Mouse (Mus musculus) heart, embryonic 12.5 days (tissue): ENCODE measurements around the gene Ric8b. TPM values are rescaled to one million over a fixed set of nuclear protein-coding genes. Genes with fewer than 3 reads are reported as not detected.
A peak's percentile ranks its signal among the peaks of the same experiment; 100 is the strongest.

ENCODE experiments used
- ATAC-seq: fragments of 200-750 bp; cut with Nextera tagmentation; 2 replicates; pipeline ENCODE4 v1.8.0; 2017; ENCODE audit warnings: moderate TSS enrichment, moderate library complexity; ENCODE audit not compliant: insufficient number of reproducible peaks, low FRiP score
- H3K27ac ChIP-seq: fragments of 300-500 bp; sonication (generic); 2 replicates; pipeline ENCODE4 v1.5.1; 2016; ENCODE audit warnings: mild to moderate bottlenecking, moderate library complexity; ENCODE audit not compliant: poor library complexity, severe bottlenecking
- H3K27me3 ChIP-seq: fragments of 300-500 bp; sonication (generic); replicated peaks from 2 replicates; pipeline ENCODE4 v1.6.1; 2016; ENCODE audit warnings: mild to moderate bottlenecking, moderate library complexity
- H3K36me3 ChIP-seq: fragments of 300-500 bp; sonication (generic); 2 replicates; pipeline ENCODE4 v1.6.1; 2016; ENCODE audit warnings: mild to moderate bottlenecking, moderate library complexity
- H3K4me1 ChIP-seq: fragments of 300-500 bp; sonication (generic); replicated peaks from 2 replicates; pipeline ENCODE4 v1.6.1; 2016; ENCODE audit warnings: mild to moderate bottlenecking
- H3K4me2 ChIP-seq: fragments of 300-500 bp; sonication (generic); 2 replicates; pipeline ENCODE4 v1.6.1; 2016; ENCODE audit warnings: mild to moderate bottlenecking, moderate library complexity
- H3K4me3 ChIP-seq: fragments of 300-500 bp; sonication (generic); 2 replicates; pipeline ENCODE4 v1.5.1; 2016; ENCODE audit warnings: mild to moderate bottlenecking
- H3K9ac ChIP-seq: fragments of 300-500 bp; sonication (generic); 2 replicates; pipeline ENCODE4 v1.6.1; 2016; ENCODE audit warnings: mild to moderate bottlenecking, moderate library complexity
- H3K9me3 ChIP-seq: fragments of 300-500 bp; sonication (generic); replicated peaks from 2 replicates; pipeline ENCODE4 v1.6.1; 2016; ENCODE audit warnings: mild to moderate bottlenecking, moderate library complexity
- WGBS: fragments of 180-500 bp; shearing (Covaris S2); methylation state at CpG from one replicate; pipeline ENCODE4 v1.1.7; 2016; 5-methylcytosine and 5-hydroxymethylcytosine counted together
- polyA plus RNA-seq: library from polyadenylated mRNA; unstranded; fragments of >200 nt; fragmentation: Nextera tagmentation; extraction: Ambion mirVana; gene quantifications from 2 replicates; pipeline ENCODE4 v1.2.1, GENCODE M21; 2016

Ric8b gene
- polyA plus RNA-seq, 1 experiment from 2014 or later: 20.7 TPM

DNA sequence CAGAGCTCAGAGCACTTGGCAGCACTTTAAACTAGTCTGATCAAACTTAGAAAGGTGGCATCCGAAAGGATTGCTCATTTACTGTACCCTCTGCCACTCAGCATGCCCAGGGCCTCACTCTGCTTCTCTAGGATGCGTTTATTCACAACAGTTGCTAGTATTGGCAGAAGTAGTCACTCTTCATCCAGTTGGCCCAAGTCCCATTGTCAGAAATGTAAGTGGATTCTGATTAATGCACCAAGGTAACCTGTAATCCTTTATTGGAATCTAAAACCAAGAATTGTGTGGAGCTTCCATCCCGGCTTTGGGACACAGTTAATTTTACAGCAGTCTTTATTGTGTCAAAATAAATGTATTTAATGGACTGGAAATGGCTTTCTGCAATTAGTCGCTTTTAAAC is 76.9 kb downstream of the Ric8b start:
- no peak for ATAC-seq
- no peak overlapping the region for H3K4me2 ChIP-seq
- H3K27ac ChIP-seq: no peak overlapping the region
- H3K36me3 ChIP-seq: peaks cover 34% of the 10 kb centered on the region
- H3K4me1 ChIP-seq: peaks cover 24% of the 10 kb centered on the region
- no peaks in the 10 kb centered on the region for H3K27me3 ChIP-seq
- H3K4me3 ChIP-seq: no peak overlapping the region
- H3K9ac ChIP-seq: no peak overlapping the region
- 87% methylated on average over 4 of the region's 4 CpGs for WGBS
- H3K9me3 ChIP-seq: no peaks in the 10 kb centered on the region

DNA sequence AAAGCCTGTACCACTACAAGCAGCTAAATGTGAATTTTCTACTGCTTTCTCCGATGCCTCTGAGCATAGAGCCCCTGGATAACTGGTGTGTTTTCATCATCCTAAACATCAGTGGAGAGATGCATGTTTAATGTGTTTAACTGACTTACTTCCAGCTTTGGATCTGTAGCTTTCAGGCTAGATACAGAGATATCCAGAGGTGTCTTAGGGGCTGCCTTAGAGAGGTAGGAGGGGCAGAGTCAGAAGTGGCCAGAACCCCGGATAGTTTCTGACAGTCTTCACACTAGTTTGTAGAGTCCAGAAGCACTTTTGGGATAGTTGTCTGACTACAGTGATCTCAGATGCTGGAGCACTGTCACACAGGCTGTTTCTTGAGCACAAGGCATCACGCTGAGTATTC is 77.6 kb downstream of the Ric8b start:
- no peak overlapping the region for H3K9ac ChIP-seq
- no peaks in the 10 kb centered on the region for H3K27me3 ChIP-seq
- H3K9me3 ChIP-seq: no peaks in the 10 kb centered on the region
- H3K4me2 ChIP-seq: no peak overlapping the region
- H3K4me1 ChIP-seq: peaks cover 27% of the 10 kb centered on the region
- H3K36me3 ChIP-seq: peaks cover 27% of the 10 kb centered on the region
- whole genome bisulfite sequencing: 83% methylated on average over 3 of the region's 3 CpGs
- H3K4me3 ChIP-seq: no peak overlapping the region
- H3K27ac ChIP-seq: no peak overlapping the region
- ATAC-seq: no peak

DNA sequence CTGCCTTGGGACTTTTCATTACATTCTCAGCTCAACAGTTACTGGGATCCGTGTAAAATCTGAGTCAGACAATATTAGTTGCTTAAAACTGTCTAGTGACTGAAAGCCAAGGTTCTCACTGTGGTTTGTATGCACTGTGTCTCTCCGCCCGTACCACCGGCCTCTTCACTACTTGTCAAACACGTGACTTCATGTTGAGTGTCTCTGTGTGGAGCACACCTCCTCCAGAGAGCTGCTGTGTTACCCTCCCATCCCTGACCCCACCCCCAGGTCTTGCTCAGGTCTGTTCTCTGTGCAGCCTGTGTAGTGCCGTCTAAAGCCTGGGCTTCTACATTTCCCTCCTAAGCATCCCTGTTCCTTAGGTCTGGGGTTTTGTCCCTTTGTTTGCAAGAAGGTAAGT is 79.0 kb downstream of the Ric8b start:
- H3K9ac ChIP-seq: no peak overlapping the region
- no peak overlapping the region for H3K4me3 ChIP-seq
- no peaks in the 10 kb centered on the region for H3K9me3 ChIP-seq
- no peak overlapping the region for H3K27ac ChIP-seq
- WGBS: 74% methylated on average over 6 of the region's 6 CpGs
- H3K36me3 ChIP-seq: peaks cover 23% of the 10 kb centered on the region
- no peaks in the 10 kb centered on the region for H3K27me3 ChIP-seq
- H3K4me1 ChIP-seq: peaks cover 27% of the 10 kb centered on the region
- no peak overlapping the region for H3K4me2 ChIP-seq
- ATAC-seq: no peak

DNA sequence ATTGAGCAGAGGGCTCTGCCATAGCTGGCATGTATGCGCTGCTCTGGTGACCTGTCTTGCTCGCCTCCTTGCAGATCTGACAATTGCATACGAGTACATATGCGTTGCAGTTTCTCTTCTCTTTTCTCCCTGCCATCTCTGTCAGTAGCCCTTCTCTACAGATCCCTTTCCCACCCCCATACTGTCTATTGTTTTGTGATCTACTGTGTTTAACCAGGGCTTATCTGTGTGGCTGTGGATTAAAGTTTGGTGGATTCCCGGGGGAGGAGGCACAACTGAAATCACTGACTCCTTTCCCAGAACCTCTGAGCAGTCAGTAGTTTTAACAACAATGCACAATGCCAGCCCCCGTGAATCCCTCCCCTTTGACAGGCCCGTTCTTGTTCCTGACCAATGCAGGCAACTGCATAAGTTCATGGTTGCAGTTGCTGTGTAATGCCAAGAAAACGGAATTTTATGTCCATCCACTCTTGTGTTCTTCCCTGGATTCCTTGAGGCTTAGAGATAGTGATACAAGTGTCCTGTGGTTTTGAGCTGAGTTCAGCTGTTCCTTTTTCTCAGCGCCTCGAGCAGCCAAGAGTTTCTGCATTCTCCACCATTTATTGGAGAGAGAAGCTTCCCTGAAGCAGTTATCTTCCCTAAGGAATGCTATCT is 80.3 kb downstream of the Ric8b start:
- WGBS: 53% methylated on average over 10 of the region's 10 CpGs
- Histone ChIP-seq H3K9me3 (no peaks in the 10 kb centered on the region), H3K36me3 (peaks cover 16% of the 10 kb centered on the region), H3K27ac (0 out of 2 replicates have a peak overlapping the region, but pooled peaks have one; percentile 12), H3K27me3 (no peaks in the 10 kb centered on the region), H3K4me3 (no peak overlapping the region), H3K9ac (no peak overlapping the region), H3K4me1 (peaks cover 32% of the 10 kb centered on the region), H3K4me2 (no peak overlapping the region)
- ATAC-seq: peak; percentile 22; the same call in 1 of the 2 replicates

DNA sequence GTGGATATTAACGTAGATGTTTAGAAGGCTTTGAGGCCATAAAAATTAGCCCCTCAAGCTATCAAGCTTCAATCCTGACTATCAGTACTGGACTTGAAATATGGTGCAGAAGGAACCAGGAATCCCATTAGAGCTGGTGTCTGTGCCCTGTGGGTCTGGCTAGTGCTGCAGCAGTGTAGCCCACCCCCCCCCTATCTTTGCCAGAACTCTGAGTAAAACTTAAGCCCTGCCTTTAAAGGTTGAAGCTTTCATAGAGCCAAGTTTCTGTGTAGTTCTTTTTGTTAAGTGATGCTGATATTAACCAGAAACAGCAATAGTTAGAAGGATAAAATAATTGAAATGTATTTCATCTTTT is 80.8 kb downstream of the Ric8b start:
- peaks cover 16% of the 10 kb centered on the region for H3K36me3 ChIP-seq
- 35% methylated on average over 1 of the region's 1 CpGs for WGBS
- no peak overlapping the region for H3K9ac ChIP-seq
- H3K4me3 ChIP-seq: no peak overlapping the region
- no peak for ATAC-seq
- peaks cover 34% of the 10 kb centered on the region for H3K4me1 ChIP-seq
- no peaks in the 10 kb centered on the region for H3K27me3 ChIP-seq
- H3K27ac ChIP-seq: no peak overlapping the region
- H3K9me3 ChIP-seq: no peaks in the 10 kb centered on the region
- no peak overlapping the region for H3K4me2 ChIP-seq

DNA sequence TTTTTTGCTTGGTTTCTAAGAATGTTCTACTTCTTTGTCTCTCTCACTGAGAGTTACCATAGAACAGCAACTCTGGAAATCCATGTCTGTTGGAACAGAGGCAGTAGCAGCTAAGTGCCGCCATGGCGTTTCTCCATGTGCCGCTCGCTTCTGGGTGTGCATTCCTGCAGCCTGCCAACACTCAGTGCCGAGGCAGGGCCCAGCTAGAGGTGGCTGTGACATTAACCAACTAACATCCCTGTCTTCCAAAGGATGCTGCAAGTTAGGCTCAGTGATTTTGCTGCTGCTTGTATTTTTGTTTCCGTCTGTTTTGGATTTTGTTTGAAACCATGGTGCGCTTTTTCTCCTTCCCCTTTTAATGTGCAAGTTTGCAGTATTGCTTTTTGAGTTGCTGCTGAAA is 84.5 kb downstream of the Ric8b start:
- H3K27ac ChIP-seq: 0 out of 2 replicates have a peak overlapping the region, but pooled peaks have one; percentile 2
- H3K36me3 ChIP-seq: peaks cover 11% of the 10 kb centered on the region
- no peak for ATAC-seq
- peaks cover 45% of the 10 kb centered on the region for H3K4me1 ChIP-seq
- no peaks in the 10 kb centered on the region for H3K27me3 ChIP-seq
- H3K4me2 ChIP-seq: no peak overlapping the region
- no peaks in the 10 kb centered on the region for H3K9me3 ChIP-seq
- H3K9ac ChIP-seq: no peak overlapping the region
- H3K4me3 ChIP-seq: no peak overlapping the region
- WGBS: 49% methylated on average over 7 of the region's 7 CpGs

DNA sequence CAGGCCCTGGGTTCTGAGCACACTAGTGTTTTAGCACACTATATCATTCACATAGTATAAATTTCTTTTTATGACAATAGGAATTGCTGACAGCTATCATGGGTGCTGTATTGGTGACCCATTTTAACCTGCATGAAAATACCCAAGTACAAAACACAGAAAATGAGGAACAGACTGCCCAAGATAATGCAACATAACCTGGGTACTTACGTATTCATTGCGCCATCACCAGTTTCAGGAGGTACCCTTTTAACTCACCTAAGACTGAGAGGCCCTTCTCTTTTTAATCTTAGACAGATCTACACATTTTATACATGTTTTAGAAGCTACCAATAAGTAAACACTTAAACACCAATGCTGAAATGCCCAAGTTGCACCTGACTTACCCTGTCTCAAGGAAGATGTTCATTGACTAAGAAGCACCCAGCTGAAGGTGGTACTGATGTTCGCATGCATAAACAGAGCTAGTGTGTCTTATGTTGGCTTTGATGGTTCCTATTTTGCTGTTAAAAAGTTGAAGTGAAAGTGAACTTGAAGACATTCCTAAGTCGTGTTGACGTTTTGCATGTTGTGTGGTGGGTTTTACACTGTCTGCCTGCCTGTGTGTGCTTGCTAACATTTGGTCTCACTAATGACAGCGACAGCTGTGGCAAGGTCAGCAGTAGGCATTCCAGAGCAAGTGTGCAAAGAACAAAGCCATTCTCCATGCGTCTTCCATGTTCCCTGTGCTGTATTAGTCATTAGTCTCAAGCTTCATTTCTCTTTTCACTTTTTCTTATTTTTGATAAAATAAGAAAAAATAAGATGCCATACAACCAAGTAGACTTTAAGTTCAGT is 86.0 kb downstream of the Ric8b start:
- no peak overlapping the region for H3K4me2 ChIP-seq

DNA sequence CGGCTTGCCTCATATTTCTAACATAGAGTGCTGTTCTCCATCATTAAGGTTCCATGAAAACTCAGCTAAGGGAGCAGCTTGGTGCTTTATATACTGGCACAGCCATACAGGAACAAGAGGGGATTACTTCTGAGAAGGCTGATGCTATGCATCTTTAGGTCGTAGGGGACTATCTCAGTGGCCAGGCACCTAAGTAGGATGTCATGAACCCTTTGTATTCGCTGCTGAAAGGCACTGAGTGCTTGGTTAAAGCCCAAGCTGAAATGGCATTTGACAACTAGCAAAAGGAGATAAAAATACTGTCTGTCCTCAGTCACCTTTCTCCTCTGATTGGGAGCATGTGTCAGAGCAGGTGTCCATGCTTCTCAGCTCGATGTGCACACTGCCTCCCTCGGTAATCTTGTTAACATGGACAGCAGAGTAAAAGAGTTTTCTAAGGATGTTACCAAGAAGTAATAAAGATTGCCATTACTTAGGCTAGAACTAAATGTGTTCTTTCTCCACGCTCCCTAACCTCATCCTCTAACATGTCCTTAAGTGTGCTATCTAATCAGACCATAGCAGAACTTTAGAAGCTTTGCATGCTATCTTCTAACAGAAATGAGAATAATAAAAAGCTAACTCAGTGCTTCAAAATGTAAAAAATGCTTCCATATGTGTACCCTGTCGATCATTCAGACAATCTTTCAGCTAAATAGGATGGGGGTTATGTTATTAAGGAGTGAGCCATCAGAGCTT is 89.3 kb downstream of the Ric8b start:
- Histone ChIP-seq H3K4me3 (no peak overlapping the region), H3K9me3 (no peaks in the 10 kb centered on the region), H3K27me3 (no peaks in the 10 kb centered on the region), H3K36me3 (peaks cover 33% of the 10 kb centered on the region), H3K4me2 (no peak overlapping the region), H3K9ac (no peak overlapping the region), H3K4me1 (peaks cover 25% of the 10 kb centered on the region), H3K27ac (no peak overlapping the region)
- no peak for ATAC-seq
- 58% methylated on average over 7 of the region's 7 CpGs for WGBS

More for the DNA sequence above, 86.0 kb downstream of the Ric8b start:
- ATAC-seq: no peak
- Histone ChIP-seq H3K36me3 (peaks cover 11% of the 10 kb centered on the region), H3K9me3 (no peaks in the 10 kb centered on the region), H3K9ac (no peak overlapping the region), H3K4me1 (peaks cover 33% of the 10 kb centered on the region), H3K27me3 (no peaks in the 10 kb centered on the region), H3K27ac (no peak overlapping the region), H3K4me3 (no peak overlapping the region)
- whole genome bisulfite sequencing: 86% methylated on average over 7 of the region's 7 CpGs

DNA sequence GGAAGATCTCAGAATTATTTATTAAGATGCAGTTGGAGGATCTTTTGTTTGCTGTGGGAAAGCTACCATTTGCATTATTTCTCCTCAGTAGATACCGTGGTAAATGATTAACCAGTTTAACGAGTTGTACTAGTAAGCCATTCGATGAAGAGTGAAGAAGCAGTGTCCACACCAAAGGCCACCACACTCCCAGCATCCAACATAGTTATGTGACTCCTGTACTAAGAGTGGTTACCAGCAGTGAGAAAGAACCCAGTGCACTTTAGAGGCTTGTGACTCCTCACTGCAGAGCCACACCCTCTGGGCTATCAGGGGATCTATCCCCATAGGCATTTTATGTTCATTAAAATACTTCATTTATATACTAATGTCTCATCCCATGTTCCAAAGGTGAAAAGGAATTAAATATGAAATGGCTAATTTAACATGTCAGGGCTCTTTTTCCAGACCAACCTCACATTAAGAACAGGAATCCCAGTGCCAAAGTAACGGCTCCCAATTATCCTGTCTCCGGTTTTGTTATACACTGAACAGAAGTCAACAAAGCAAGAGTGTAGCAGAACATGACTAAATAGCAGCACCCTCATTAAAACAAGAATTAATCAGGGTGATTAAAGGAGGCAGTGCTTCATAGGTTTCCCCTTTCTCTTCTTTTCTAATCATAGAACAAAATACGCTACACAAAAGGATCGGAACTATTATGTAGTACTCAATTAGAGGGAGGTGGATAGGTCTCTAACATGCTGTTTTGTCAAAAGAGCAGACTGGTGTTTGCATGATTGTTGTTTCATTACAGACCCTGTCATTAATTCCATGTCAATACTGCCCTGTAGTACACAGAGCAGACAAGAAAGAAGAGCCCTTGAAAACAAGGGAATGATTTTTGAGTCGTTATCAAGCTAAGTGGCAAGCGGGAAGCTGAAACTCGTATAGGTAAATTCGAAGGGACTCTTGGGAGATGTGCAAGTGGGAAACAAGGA is 90.7 kb downstream of the Ric8b start:
- ATAC-seq: no peak
- H3K9me3 ChIP-seq: no peaks in the 10 kb centered on the region
- no peak overlapping the region for H3K4me2 ChIP-seq
- no peak overlapping the region for H3K4me3 ChIP-seq
- H3K4me1 ChIP-seq: peaks cover 19% of the 10 kb centered on the region
- H3K27ac ChIP-seq: no peak overlapping the region
- H3K27me3 ChIP-seq: no peaks in the 10 kb centered on the region
- H3K9ac ChIP-seq: no peak overlapping the region
- 86% methylated on average over 11 of the region's 11 CpGs for WGBS
- peaks cover 34% of the 10 kb centered on the region for H3K36me3 ChIP-seq

DNA sequence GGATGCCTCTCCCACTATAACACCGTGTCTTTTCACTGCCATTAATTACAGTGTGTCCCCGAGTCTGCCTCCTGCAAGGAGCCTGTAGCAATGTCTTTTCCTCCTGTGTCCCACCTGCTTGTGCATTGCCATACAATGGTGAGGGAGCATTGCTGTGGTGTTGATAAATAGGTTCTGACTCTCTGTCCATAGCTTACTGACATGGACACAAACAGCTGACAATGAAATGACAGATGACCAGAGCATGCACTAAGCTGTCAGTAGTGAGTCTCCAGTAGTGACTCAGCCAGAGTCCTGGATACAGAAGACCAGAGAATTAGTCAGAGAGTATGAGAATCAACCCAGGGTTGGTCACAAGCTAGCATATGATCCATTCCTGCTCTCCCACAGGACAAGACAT is 93.7 kb downstream of the Ric8b start:
- Histone ChIP-seq H3K4me1 (peaks cover 8% of the 10 kb centered on the region), H3K9me3 (no peaks in the 10 kb centered on the region), H3K4me2 (no peak overlapping the region), H3K9ac (no peak overlapping the region), H3K27ac (no peak overlapping the region), H3K27me3 (no peaks in the 10 kb centered on the region), H3K4me3 (no peak overlapping the region), H3K36me3 (peaks cover 46% of the 10 kb centered on the region)
- no peak for ATAC-seq
- 83% methylated on average over 2 of the region's 2 CpGs for WGBS
